Mouse (Mus musculus): ENCODE data around the gene D17Wsu92e. TPM values are rescaled to one million over a fixed set of nuclear protein-coding genes. Genes with fewer than 3 reads are reported as not detected.

Gene D17Wsu92e
- total RNA-seq, 4 experiments from 2014 or later = 203 to 227 (median 213) TPM

DNA sequence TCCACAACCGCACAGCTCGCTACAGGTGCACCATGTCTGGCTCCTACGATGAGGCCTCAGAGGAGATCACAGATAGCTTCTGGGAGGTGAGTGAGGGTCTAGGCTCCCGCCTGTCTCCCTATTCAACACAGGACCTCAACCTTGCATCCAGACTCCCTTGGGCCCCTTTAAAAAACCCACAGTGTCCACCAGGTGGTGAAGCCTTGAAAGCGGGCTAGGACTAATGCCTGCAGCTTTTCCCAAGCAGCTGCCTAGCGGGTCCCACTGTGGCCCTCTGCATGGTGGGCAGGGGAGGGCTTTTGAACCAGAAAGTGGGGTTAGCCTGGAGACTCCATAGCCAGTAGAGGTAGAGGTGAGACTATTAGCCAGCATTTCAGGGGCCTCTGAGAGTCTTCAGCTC is 118.6 kb downstream of the D17Wsu92e start:
- DNase-seq (ENCODE audit: low spot score in 2 of 2) = no peak

Other genes with a start within 250 kb of the D17Wsu92e start
- 100 to 1,000 TPM; 583 to 634 (median 585) TPM for gene Nudt3, start 197.2 kb downstream of the D17Wsu92e start, total RNA-seq (2022)
- 1 to 10 TPM in 1 of 4 experiments, not detected in 3; 2.0 TPM for gene RPS10-NUDT3, start 185.4 kb downstream of the D17Wsu92e start, total RNA-seq (2022)
- gene Rps10, start 184.0 kb downstream of the D17Wsu92e start, total RNA-seq (2022) = 100 to 1,000 TPM; 424 to 529 (median 492) TPM
- 100 to 1,000 TPM; 377 to 404 (median 391) TPM for gene Pacsin1, start 165.1 kb downstream of the D17Wsu92e start, total RNA-seq (2022)
- 1 to 10 TPM in 1 of 4 experiments, under 1 TPM in 3; 0.35 to 1.4 (median 0.50) TPM for gene Spdef, start 91.7 kb downstream of the D17Wsu92e start, total RNA-seq (2022)
- 10 to 100 TPM; 41.8 to 48.9 (median 42.4) TPM for gene Snrpc, start 17.5 kb upstream of the D17Wsu92e start, total RNA-seq (2022)
- gene Uhrf1bp1, start 35.8 kb upstream of the D17Wsu92e start, total RNA-seq (2022) = 10 to 100 TPM; 18.9 to 23.6 (median 21.8) TPM
- 10 to 100 TPM; 36.3 to 39.2 (median 38.0) TPM for gene Anks1, start 88.7 kb upstream of the D17Wsu92e start, total RNA-seq (2022)
- gene Taf11, start 89.2 kb upstream of the D17Wsu92e start, total RNA-seq (2022) = 10 to 100 TPM; 40.6 to 47.8 (median 46.2) TPM